Mouse (Mus musculus): ENCODE data around the gene Ogdhl.

Gene Ogdhl

GRCm38 (mm10) chr14:32380099-32380480 is 58.3 kb downstream of the Ogdhl start:
- DNase-seq (ENCODE audit: low read depth), result no peak

- DNase-seq (ENCODE audit: low read depth), result no peak
These were observed 59.2 kb downstream of the Ogdhl start for GRCm38 (mm10) chr14:32381066-32381465.

- no peak for DNase-seq (ENCODE audit: low read depth)
These were observed 59.8 kb downstream of the Ogdhl start for GRCm38 (mm10) chr14:32381619-32382018.

GRCm38 (mm10) chr14:32388196-32388595 is 66.4 kb downstream of the Ogdhl start, which contains the start of gene 1700024G13Rik:
Gene 1700024G13Rik (minus strand): TSS chr14:32388391.
- DNase-seq (ENCODE audit: low read depth), result no peak

All from naive thymus-derived CD4-positive, alpha-beta T cell, adult 2 months (primary cell).